In the genomic region with DNA sequence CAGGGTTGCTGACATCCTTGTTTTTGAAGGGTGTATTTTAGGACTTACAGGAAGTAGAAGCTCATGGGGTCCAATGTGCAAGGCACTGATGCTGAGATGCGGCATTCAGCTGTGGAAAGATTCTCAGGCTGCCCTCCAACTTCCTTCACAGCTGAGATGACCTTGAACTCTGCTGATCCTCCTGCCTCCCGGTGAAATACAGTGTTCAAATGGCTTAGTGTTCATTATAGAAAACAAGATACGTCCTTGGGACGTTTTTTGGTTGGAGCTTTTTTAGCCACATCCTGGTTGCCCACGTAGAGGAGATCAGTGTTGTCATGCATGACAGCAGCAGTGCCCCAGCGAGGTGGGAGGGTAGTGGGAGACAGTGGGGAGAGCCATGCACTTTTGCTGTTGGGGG, we compare ENCODE assay signal across 11 mouse cellular contexts. TPM values are rescaled to one million over a fixed set of nuclear protein-coding genes. Genes with fewer than 3 reads are reported as not detected.
DNase-seq lines count a peak whose midpoint lies in the region; ATAC-seq lines count a peak whose summit lies in the region.
"Had no signal": no experiment of that assay in that cellular context is flagged by ENCODE, and none has a peak within 500 bp of the region (broad histone marks: within the 10 kb centered on the region; RNA-seq: fewer than 3 reads in every experiment).

No protein-coding gene starts in this region.

- ATAC-seq in heart, embryonic 15.5 days (replicated peaks; ENCODE audit: insufficient number of reproducible peaks, insufficient read depth, low FRiP score, low read depth) = no peak
- ATAC-seq in midbrain, embryonic 14.5 days (ENCODE audit: low FRiP score, low TSS enrichment) = no peak

- H3K4me2 ChIP-seq in heart, embryonic 15.5 days = peak overlapping the region; percentile 28
- no peak overlapping the region for H3K4me2 ChIP-seq in midbrain, embryonic 14.5 days (ENCODE audit: low read length)

- 31% methylated on average over 6 of the region's 6 CpGs for WGBS in heart, embryonic 15.5 days
- 63% methylated on average over 6 of the region's 6 CpGs for WGBS in heart, embryonic 10.5 days
- WGBS in midbrain, embryonic 10.5 days = 73% methylated on average over 6 of the region's 6 CpGs
- 44% methylated on average over 6 of the region's 6 CpGs for WGBS in midbrain, embryonic 14.5 days

- H3K27ac ChIP-seq in heart, embryonic 15.5 days = peak overlapping the region; percentile 55
- H3K27ac ChIP-seq in heart, embryonic 10.5 days = no peak overlapping the region
- H3K27ac ChIP-seq in midbrain, embryonic 10.5 days (replicated peaks) = no peak overlapping the region
- H3K27ac ChIP-seq in midbrain, embryonic 14.5 days (replicated peaks; ENCODE audit: low read depth, low read length) = no peak overlapping the region

- H3K9ac ChIP-seq in heart, embryonic 15.5 days = no peak overlapping the region
- no peak overlapping the region for H3K9ac ChIP-seq in midbrain, embryonic 14.5 days (replicated peaks; ENCODE audit: low read length)

- no peak overlapping the region for H3K4me3 ChIP-seq in heart, embryonic 15.5 days
- H3K4me3 ChIP-seq in heart, embryonic 10.5 days = no peak overlapping the region
- H3K4me3 ChIP-seq in midbrain, embryonic 10.5 days = peak overlapping the region; percentile 18; the same call in 1 of the 2 replicates
- H3K4me3 ChIP-seq in midbrain, embryonic 14.5 days (replicated peaks; ENCODE audit: low read depth, low read length) = no peak overlapping the region

- DNase-seq in heart, embryonic 10.5 days (ENCODE audit: low spot score) = no peak
- no peak for DNase-seq in midbrain, embryonic 10.5 days (ENCODE audit: low spot score)
- no peak for DNase-seq in midbrain, embryonic 14.5 days
- DNase-seq in induced T-regulatory cell, adult 2 months (ENCODE audit: low read depth) = peak; percentile 77
- DNase-seq in natural killer cell, adult 2 months (ENCODE audit: low spot score in 2 of 2) = peak; percentile 33 to 56
- DNase-seq in layer of hippocampus, postnatal 25 days (ENCODE audit: extremely low spot score in 1 of 2, low spot score in 1 of 2) = no peak
- DNase-seq in lung, postnatal 4 days = no peak
- DNase-seq: thymus, adult 18-20 months had no signal

- H3K4me1 ChIP-seq in heart, embryonic 15.5 days (replicated peaks) = peaks cover 89% of the 10 kb centered on the region
- peaks cover 80% of the 10 kb centered on the region for H3K4me1 ChIP-seq in heart, embryonic 10.5 days
- peaks cover 77% of the 10 kb centered on the region for H3K4me1 ChIP-seq in midbrain, embryonic 10.5 days
- H3K4me1 ChIP-seq in midbrain, embryonic 14.5 days (ENCODE audit: control insufficient read depth, insufficient read depth, low read length) = peaks cover 76% of the 10 kb centered on the region

- H3K27me3 ChIP-seq in heart, embryonic 15.5 days = no peaks in the 10 kb centered on the region
- no peaks in the 10 kb centered on the region for H3K27me3 ChIP-seq in heart, embryonic 10.5 days (ENCODE audit: insufficient read depth, poor library complexity, severe bottlenecking)
- H3K27me3 ChIP-seq in midbrain, embryonic 10.5 days (ENCODE audit: low read depth, poor library complexity, severe bottlenecking) = no peaks in the 10 kb centered on the region
- H3K27me3 ChIP-seq in midbrain, embryonic 14.5 days (ENCODE audit: control insufficient read depth, insufficient read depth, low read length) = no peaks in the 10 kb centered on the region

- H3K36me3 ChIP-seq in heart, embryonic 15.5 days = peaks cover 21% of the 10 kb centered on the region; the same call in 1 of the 2 replicates
- H3K36me3 ChIP-seq in heart, embryonic 10.5 days = peaks cover 85% of the 10 kb centered on the region
- peaks cover 89% of the 10 kb centered on the region for H3K36me3 ChIP-seq in midbrain, embryonic 10.5 days
- H3K36me3 ChIP-seq in midbrain, embryonic 14.5 days (ENCODE audit: control insufficient read depth, insufficient read depth, low read length) = peaks cover 39% of the 10 kb centered on the region

- no peaks in the 10 kb centered on the region for H3K9me3 ChIP-seq in heart, embryonic 15.5 days (replicated peaks)
- H3K9me3 ChIP-seq in heart, embryonic 10.5 days = no peaks in the 10 kb centered on the region
- H3K9me3 ChIP-seq in midbrain, embryonic 10.5 days (replicated peaks) = no peaks in the 10 kb centered on the region
- no peaks in the 10 kb centered on the region for H3K9me3 ChIP-seq in midbrain, embryonic 14.5 days (ENCODE audit: control insufficient read depth, low read length)

RNA-seq across cellular contexts. Expression of a gene that starts 5.1 kb away (rescaled TPM):
- polyA plus RNA-seq in heart, embryonic 15.5 days (2015; fragmentation: Nextera tagmentation; extraction: Ambion mirVana) = 198 and 233 TPM in 2 replicates
- polyA plus RNA-seq in heart, embryonic 10.5 days (2016; fragmentation: Nextera tagmentation; extraction: Ambion mirVana) = 243 and 295 TPM in 2 replicates
- polyA plus RNA-seq in midbrain, embryonic 10.5 days (2016; fragmentation: Nextera tagmentation; extraction: Ambion mirVana) = 320 and 339 TPM in 2 replicates
- 232 and 238 TPM in 2 replicates for polyA plus RNA-seq in midbrain, embryonic 14.5 days (2014; fragmentation: Nextera tagmentation; extraction: Ambion mirVana)
- total RNA-seq in layer of hippocampus, postnatal 25 days (2021) = 100 to 1,000 TPM; 208 to 211 TPM

RNA-seq across cellular contexts. Expression of a gene that starts 22.6 kb away (rescaled TPM):
- 0.16 and 0.42 TPM in 2 replicates for polyA plus RNA-seq in heart, embryonic 15.5 days (2015; fragmentation: Nextera tagmentation; extraction: Ambion mirVana)
- 0.20 and 0.39 TPM in 2 replicates for polyA plus RNA-seq in heart, embryonic 10.5 days (2016; fragmentation: Nextera tagmentation; extraction: Ambion mirVana)
- not detected in 2 replicates for polyA plus RNA-seq in midbrain, embryonic 10.5 days (2016; fragmentation: Nextera tagmentation; extraction: Ambion mirVana)
- polyA plus RNA-seq in midbrain, embryonic 14.5 days (2014; fragmentation: Nextera tagmentation; extraction: Ambion mirVana) = not detected in 2 replicates
- under 1 TPM; 0.74 to 0.94 TPM for total RNA-seq in layer of hippocampus, postnatal 25 days (2021)
- total RNA-seq: heart, adult 18-20 months; liver, adult 2 months had no signal
- polyA plus RNA-seq: liver, adult 2 months had no signal

RNA-seq across cellular contexts. Expression of a gene that starts 43.4 kb away (rescaled TPM):
- 2.6 and 4.1 TPM in 2 replicates for polyA plus RNA-seq in heart, embryonic 15.5 days (2015; fragmentation: Nextera tagmentation; extraction: Ambion mirVana)
- 2.7 and 6.7 TPM in 2 replicates for polyA plus RNA-seq in heart, embryonic 10.5 days (2016; fragmentation: Nextera tagmentation; extraction: Ambion mirVana)
- 17.7 TPM in 2 replicates for polyA plus RNA-seq in midbrain, embryonic 10.5 days (2016; fragmentation: Nextera tagmentation; extraction: Ambion mirVana)
- polyA plus RNA-seq in midbrain, embryonic 14.5 days (2014; fragmentation: Nextera tagmentation; extraction: Ambion mirVana) = 1.8 and 2.5 TPM in 2 replicates
- total RNA-seq in layer of hippocampus, postnatal 25 days (2021) = 1 to 10 TPM; 3.2 to 3.6 TPM

Comparison
In these comparisons a context has a peak if more than half of its experiments do, and no peak if none do; other contexts are left out.
1. DNase-seq: peak in induced T-regulatory cell, adult 2 months (single experiment) and natural killer cell, adult 2 months (2 of 2); none in heart, embryonic 10.5 days (single experiment), midbrain, embryonic 10.5 days (single experiment), midbrain, embryonic 14.5 days (single experiment), layer of hippocampus, postnatal 25 days (0 of 2) and lung, postnatal 4 days (0 of 2).